16 mouse cellular contexts compared by ENCODE assay signal in genomic region chr13:20250069-20250668, GRCm38 (mm10).
"Had no signal": no experiment of that assay in that cellular context is flagged by ENCODE, and none has a peak within 500 bp of the region (broad histone marks: within the 10 kb centered on the region; RNA-seq: fewer than 3 reads in every experiment).

No protein-coding gene starts in this region.

- H3K4me3 ChIP-seq: left cerebral cortex, adult 2 months; limb, embryonic 10.5 days; liver, embryonic 15.5 days; lung, embryonic 15.5 days; megakaryocyte, embryonic 14.5 days; midbrain, embryonic 12.5 days; stomach, embryonic 15.5 days had no signal

- DNase-seq: kidney, adult 8-10 months; kidney, postnatal 4 days; thymus, adult 2 months; thymus, postnatal 25 days had no signal

- ATAC-seq: intestine, postnatal 0 days; midbrain, embryonic 16.5 days had no signal

- H3K9ac ChIP-seq: liver, embryonic 15.5 days; lung, embryonic 15.5 days; midbrain, embryonic 12.5 days; stomach, embryonic 15.5 days had no signal

- H3K27ac ChIP-seq: kidney, postnatal 0 days; limb, embryonic 10.5 days; liver, embryonic 15.5 days; lung, embryonic 15.5 days; macrophage; midbrain, embryonic 12.5 days; stomach, embryonic 15.5 days had no signal

- H3K36me3 ChIP-seq: limb, embryonic 10.5 days; liver, embryonic 15.5 days; lung, embryonic 15.5 days; midbrain, embryonic 12.5 days; stomach, embryonic 15.5 days had no signal

- H3K4me1 ChIP-seq: liver, embryonic 15.5 days; midbrain, embryonic 12.5 days; stomach, embryonic 15.5 days had no signal

- H3K9me3 ChIP-seq: limb, embryonic 10.5 days; liver, embryonic 15.5 days; lung, embryonic 15.5 days; megakaryocyte, embryonic 14.5 days; midbrain, embryonic 12.5 days; stomach, embryonic 15.5 days had no signal

- H3K4me2 ChIP-seq: liver, embryonic 11.5 days; liver, embryonic 15.5 days; lung, embryonic 15.5 days; midbrain, embryonic 12.5 days; stomach, embryonic 15.5 days had no signal

- H3K27me3 ChIP-seq: liver, embryonic 15.5 days; lung, embryonic 15.5 days; megakaryocyte, embryonic 14.5 days; midbrain, embryonic 12.5 days; stomach, embryonic 15.5 days had no signal
